In genomic region chrX:57923836-57924235, GRCm38 (mm10) we compare ENCODE assay signal across 13 mouse cellular contexts.
A peak's percentile ranks its signal among the peaks of the same experiment; 100 is the strongest.
DNase-seq lines count a peak whose midpoint lies in the region; ATAC-seq and TF ChIP-seq lines count a peak whose summit lies in the region.
"Had no signal": no experiment of that assay in that cellular context is flagged by ENCODE, and none has a peak within 500 bp of the region (broad histone marks: within the 10 kb centered on the region; RNA-seq: fewer than 3 reads in every experiment).

No protein-coding gene starts in this region.

- no peak overlapping the region for H3K9ac ChIP-seq in kidney, postnatal 0 days (ENCODE audit: low read depth, low read length)
- H3K9ac ChIP-seq: neural tube, embryonic 13.5 days had no signal

- H3K4me2 ChIP-seq in kidney, postnatal 0 days (ENCODE audit: low read length) = no peak overlapping the region
- H3K4me2 ChIP-seq: neural tube, embryonic 13.5 days had no signal

- peak; percentile 39 to 50 for DNase-seq in cerebellum, postnatal 25 days
- no peak for DNase-seq in cerebellum, adult 9-10 months
- DNase-seq in kidney, postnatal 0 days (ENCODE audit: low spot score) = no peak
- DNase-seq in kidney, adult 18-20 months = no peak
- DNase-seq in embryo, embryonic 10 days (ENCODE audit: low spot score) = peak; percentile 55
- no peak for DNase-seq in urinary bladder, postnatal 14 days (ENCODE audit: low spot score)
- DNase-seq: gastrocnemius, postnatal 25 days; heart, postnatal 4 days; lung, postnatal 4 days; thymus, adult 18-20 months had no signal

- H3K27me3 ChIP-seq in kidney, postnatal 0 days (ENCODE audit: insufficient read depth, low read length) = peaks cover 21% of the 10 kb centered on the region
- peaks cover 34% of the 10 kb centered on the region for H3K27me3 ChIP-seq in E14TG2a.4 (ENCODE audit: insufficient read depth, low read length)

- no peaks in the 10 kb centered on the region for H3K4me1 ChIP-seq in kidney, postnatal 0 days (replicated peaks; ENCODE audit: insufficient read depth, low read length)
- H3K4me1 ChIP-seq in E14TG2a.4 (replicated peaks; ENCODE audit: low read depth, low read length) = peaks cover 32% of the 10 kb centered on the region

- 35% methylated on average over 5 of the region's 5 CpGs for WGBS in kidney, postnatal 0 days

- ATAC-seq in kidney, postnatal 0 days (replicated peaks; ENCODE audit: low FRiP score, low read depth) = no peak
- no peak for ATAC-seq in frontal cortex, adult (ENCODE audit: low TSS enrichment)

- TF ChIP-seq CTCF in kidney, postnatal 0 days (IDR thresholded peaks at IDR 0.05; ENCODE audit: low read depth) = peak; percentile 54
- peak; percentile 27 for TF ChIP-seq CTCF in E14TG2a.4 (conservative IDR thresholded peaks at IDR 0.05; ENCODE audit: low read length)

- no peak overlapping the region for H3K27ac ChIP-seq in kidney, postnatal 0 days
- H3K27ac ChIP-seq: neural tube, embryonic 13.5 days had no signal

- no peaks in the 10 kb centered on the region for H3K36me3 ChIP-seq in kidney, postnatal 0 days (ENCODE audit: insufficient read depth, low read length)
- H3K36me3 ChIP-seq in E14TG2a.4 (ENCODE audit: insufficient read depth, low read length) = no peaks in the 10 kb centered on the region
- H3K36me3 ChIP-seq: neural tube, embryonic 13.5 days had no signal

- H3K9me3 ChIP-seq in kidney, postnatal 0 days (replicated peaks; ENCODE audit: low read length) = no peaks in the 10 kb centered on the region
- no peaks in the 10 kb centered on the region for H3K9me3 ChIP-seq in E14TG2a.4 (ENCODE audit: low read length)
- H3K9me3 ChIP-seq: neural tube, embryonic 13.5 days had no signal

- H3K4me3 ChIP-seq in kidney, postnatal 0 days (replicated peaks; ENCODE audit: low read depth, low read length) = no peak overlapping the region
- no peak overlapping the region for H3K4me3 ChIP-seq in E14TG2a.4 (replicated peaks; ENCODE audit: low read length)
- H3K4me3 ChIP-seq: neural tube, embryonic 13.5 days had no signal

Comparison
In these comparisons a context has a peak if more than half of its experiments do, and no peak if none do; other contexts are left out.
1. DNase-seq: peak in cerebellum, postnatal 25 days (2 of 2) and embryo, embryonic 10 days (single experiment); none in cerebellum, adult 9-10 months (single experiment), kidney, postnatal 0 days (single experiment), kidney, adult 18-20 months (single experiment) and urinary bladder, postnatal 14 days (single experiment).